Comparison of ENCODE assay signal across 8 mouse cellular contexts in genomic region chr11:88715299-88715698, GRCm38 (mm10). TPM values are rescaled to one million over a fixed set of nuclear protein-coding genes. Genes with fewer than 3 reads are reported as not detected.
A peak's percentile ranks its signal among the peaks of the same experiment; 100 is the strongest.
DNase-seq lines count a peak whose midpoint lies in the region; ATAC-seq and TF ChIP-seq lines count a peak whose summit lies in the region.

No protein-coding gene starts in this region.

- H3K9me3 ChIP-seq in kidney, embryonic 14.5 days (ENCODE audit: control insufficient read depth, low read length), result no peaks in the 10 kb centered on the region
- no peaks in the 10 kb centered on the region for H3K9me3 ChIP-seq in embryonic facial prominence, embryonic 13.5 days
- no peaks in the 10 kb centered on the region for H3K9me3 ChIP-seq in intestine, embryonic 14.5 days (ENCODE audit: control insufficient read depth, low read length)

- no peak for TF ChIP-seq POLR2A in kidney, adult 2 months (IDR thresholded peaks at IDR 0.05; ENCODE audit: low read depth, low read length)

- no peak for DNase-seq in kidney, adult 2 months
- DNase-seq in intestine, embryonic 14.5 days (ENCODE audit: low spot score), result no peak
- DNase-seq in neural tube, embryonic 10.5 days (ENCODE audit: extremely low spot score, low spot score), result peak; percentile 21
- DNase-seq in cerebellum, postnatal 36 days, result no peak
- no peak for DNase-seq in testis, postnatal 14 days (ENCODE audit: low spot score)

- H3K9ac ChIP-seq in kidney, embryonic 14.5 days (ENCODE audit: low read depth, low read length), result peak overlapping the region; percentile 99; the same call in 1 of the 2 replicates
- H3K9ac ChIP-seq in embryonic facial prominence, embryonic 13.5 days, result peak overlapping the region; percentile 98; the same call in 1 of the 2 replicates
- H3K9ac ChIP-seq in intestine, embryonic 14.5 days (ENCODE audit: low read length), result no peak overlapping the region

- peaks cover 31% of the 10 kb centered on the region for H3K36me3 ChIP-seq in kidney, embryonic 14.5 days (ENCODE audit: control insufficient read depth, insufficient read depth, low read length)
- peaks cover 5% of the 10 kb centered on the region for H3K36me3 ChIP-seq in kidney, adult 2 months (ENCODE audit: control insufficient read depth, insufficient read depth, low read length)
- H3K36me3 ChIP-seq in embryonic facial prominence, embryonic 13.5 days, result peaks cover 24% of the 10 kb centered on the region
- peaks cover 24% of the 10 kb centered on the region for H3K36me3 ChIP-seq in intestine, embryonic 14.5 days (ENCODE audit: control insufficient read depth, insufficient read depth, low read length)

- H3K4me2 ChIP-seq in kidney, embryonic 14.5 days (replicated peaks; ENCODE audit: low read depth, low read length), result peak overlapping the region; percentile 82
- H3K4me2 ChIP-seq in embryonic facial prominence, embryonic 13.5 days, result peak overlapping the region; percentile 92
- peak overlapping the region; percentile 79 for H3K4me2 ChIP-seq in intestine, embryonic 14.5 days (ENCODE audit: low read length)

- no peak for TF ChIP-seq CTCF in kidney, adult 2 months (conservative IDR thresholded peaks at IDR 0.05; ENCODE audit: insufficient read depth, insufficient read length, low read depth, low read length)

- H3K27ac ChIP-seq in kidney, embryonic 14.5 days (ENCODE audit: low read depth, low read length), result no peak overlapping the region
- H3K27ac ChIP-seq in kidney, adult 2 months (ENCODE audit: insufficient read depth, low read depth, low read length), result no peak overlapping the region
- H3K27ac ChIP-seq in embryonic facial prominence, embryonic 13.5 days, result no peak overlapping the region
- no peak overlapping the region for H3K27ac ChIP-seq in intestine, embryonic 14.5 days (ENCODE audit: low read depth)

- peaks cover 15% of the 10 kb centered on the region for H3K4me1 ChIP-seq in kidney, embryonic 14.5 days (ENCODE audit: control insufficient read depth, insufficient read depth, low read length)
- H3K4me1 ChIP-seq in kidney, adult 2 months (ENCODE audit: control insufficient read depth, insufficient read depth, low read length), result peaks cover 13% of the 10 kb centered on the region
- H3K4me1 ChIP-seq in embryonic facial prominence, embryonic 13.5 days, result peaks cover 43% of the 10 kb centered on the region
- H3K4me1 ChIP-seq in intestine, embryonic 14.5 days (replicated peaks; ENCODE audit: control insufficient read depth, insufficient read depth, low read length), result peaks cover 33% of the 10 kb centered on the region

- H3K4me3 ChIP-seq in kidney, embryonic 14.5 days (ENCODE audit: low read length), result peak overlapping the region; percentile 95
- H3K4me3 ChIP-seq in kidney, adult 2 months (ENCODE audit: insufficient read depth, low read depth, low read length), result no peak overlapping the region
- H3K4me3 ChIP-seq in embryonic facial prominence, embryonic 13.5 days, result peak overlapping the region; percentile 91
- 0 out of 2 replicates have a peak overlapping the region, but pooled peaks have one; percentile 8 for H3K4me3 ChIP-seq in intestine, embryonic 14.5 days (ENCODE audit: low read depth, low read length)

- no peaks in the 10 kb centered on the region for H3K27me3 ChIP-seq in kidney, embryonic 14.5 days (ENCODE audit: control insufficient read depth, insufficient read depth, low read length)
- H3K27me3 ChIP-seq in kidney, adult 2 months (replicated peaks; ENCODE audit: control insufficient read depth, insufficient read depth, low read length), result no peaks in the 10 kb centered on the region
- H3K27me3 ChIP-seq in embryonic facial prominence, embryonic 13.5 days, result no peaks in the 10 kb centered on the region
- H3K27me3 ChIP-seq in intestine, embryonic 14.5 days (replicated peaks; ENCODE audit: control insufficient read depth, insufficient read depth, low read length), result no peaks in the 10 kb centered on the region

- no peak for ATAC-seq in kidney, embryonic 14.5 days (ENCODE audit: low FRiP score, low TSS enrichment)
- no peak for ATAC-seq in embryonic facial prominence, embryonic 13.5 days (ENCODE audit: insufficient number of reproducible peaks, insufficient read depth, low FRiP score, low TSS enrichment, low read depth)
- ATAC-seq in intestine, embryonic 14.5 days (replicated peaks; ENCODE audit: low FRiP score, low TSS enrichment, low read depth), result no peak
- no peak for ATAC-seq in erythroid progenitor cell, adult 5-6 weeks (replicated peaks; ENCODE audit: low FRiP score, poor library complexity, severe bottlenecking)

- 17% methylated on average over 7 of the region's 7 CpGs for whole genome bisulfite sequencing in kidney, embryonic 14.5 days
- 45% methylated on average over 7 of the region's 7 CpGs for WGBS in kidney, adult 2 months
- WGBS in embryonic facial prominence, embryonic 13.5 days, result 36% methylated on average over 7 of the region's 7 CpGs
- 24% methylated on average over 7 of the region's 7 CpGs for WGBS in intestine, embryonic 14.5 days

RNA-seq across cellular contexts. Expression of gene Msi2, which starts 3.0 kb away (rescaled TPM):
- 30.8 and 50.4 TPM in 2 replicates for polyA plus RNA-seq in kidney, embryonic 14.5 days (2014; fragmentation: Nextera tagmentation; extraction: Ambion mirVana)
- polyA plus RNA-seq in kidney, adult 2 months (2012; rRNA removed), result 40.4 and 43.5 TPM in 2 replicates
- 18.7 and 19.0 TPM in 2 replicates for polyA plus RNA-seq in embryonic facial prominence, embryonic 13.5 days (2015; fragmentation: Nextera tagmentation; extraction: Ambion mirVana)
- polyA plus RNA-seq in intestine, embryonic 14.5 days (2014; fragmentation: Nextera tagmentation; extraction: Ambion mirVana), result 13.6 and 15.1 TPM in 2 replicates
- total RNA-seq in erythroid progenitor cell, adult 5-6 weeks (2015; ENCODE audit: low replicate concordance), result 8.4 and 10.5 TPM in 2 replicates
- total RNA-seq in erythroid progenitor cell, adult 5-6 weeks (2017; ENCODE audit: low replicate concordance), result 18.1 and 44.6 TPM in 2 replicates
